ENCODE assay signal across 23 mouse cellular contexts in genomic region chr2:131868983-131869382, GRCm38 (mm10). TPM values are rescaled to one million over a fixed set of nuclear protein-coding genes. Genes with fewer than 3 reads are reported as not detected.
DNase-seq lines count a peak whose midpoint lies in the region; ATAC-seq and TF ChIP-seq lines count a peak whose summit lies in the region.
"Had no signal": no experiment of that assay in that cellular context is flagged by ENCODE, and none has a peak within 500 bp of the region (broad histone marks: within the 10 kb centered on the region; RNA-seq: fewer than 3 reads in every experiment).

No protein-coding gene starts in this region.

- no peaks in the 10 kb centered on the region for H3K27me3 ChIP-seq in heart, embryonic 11.5 days (ENCODE audit: control insufficient read depth, insufficient read depth, low read length)
- H3K27me3 ChIP-seq in intestine, postnatal 0 days (replicated peaks; ENCODE audit: control insufficient read depth, insufficient read depth, low read length) = no peaks in the 10 kb centered on the region
- H3K27me3 ChIP-seq in intestine, embryonic 15.5 days (replicated peaks) = no peaks in the 10 kb centered on the region
- no peaks in the 10 kb centered on the region for H3K27me3 ChIP-seq in stomach, postnatal 0 days (ENCODE audit: control insufficient read depth, insufficient read depth, low read length)
- H3K27me3 ChIP-seq: CH12.LX had no signal

- no peak overlapping the region for H3K4me3 ChIP-seq in heart, embryonic 11.5 days (ENCODE audit: low read depth, low read length)
- H3K4me3 ChIP-seq in intestine, postnatal 0 days (ENCODE audit: low read depth, low read length) = no peak overlapping the region
- H3K4me3 ChIP-seq in intestine, embryonic 15.5 days (replicated peaks) = no peak overlapping the region
- no peak overlapping the region for H3K4me3 ChIP-seq in stomach, postnatal 0 days (ENCODE audit: low read depth, low read length)

- no peak for TF ChIP-seq EP300 in stomach, postnatal 0 days (optimal IDR thresholded peaks at IDR 0.05)

- WGBS in heart, embryonic 11.5 days (ENCODE audit: insufficient replicate concordance) = 72% methylated on average over 5 of the region's 5 CpGs
- WGBS in intestine, postnatal 0 days = 56% methylated on average over 5 of the region's 5 CpGs
- WGBS in intestine, embryonic 15.5 days = 76% methylated on average over 5 of the region's 5 CpGs
- 56% methylated on average over 5 of the region's 5 CpGs for WGBS in stomach, postnatal 0 days

- peak; percentile 41 for DNase-seq in heart, adult 11 months
- DNase-seq in stomach, postnatal 0 days (ENCODE audit: low spot score) = no peak
- DNase-seq in urinary bladder, postnatal 4 days (ENCODE audit: low spot score in 2 of 2) = no peak
- DNase-seq: adrenal gland, adult 2 months; adrenal gland, adult 8-10 months; adrenal gland, postnatal 10 days; adrenal gland, postnatal 14 days; adrenal gland, postnatal 25 days; adrenal gland, postnatal 36 days; B cell, adult 2 months; cerebellum, adult 11 months; cerebellum, adult 11-12 months; cerebellum, adult 18-20 months had no signal

- no peak for TF ChIP-seq CTCF in intestine, postnatal 0 days (IDR thresholded peaks at IDR 0.05; ENCODE audit: low read depth)
- TF ChIP-seq CTCF in stomach, postnatal 0 days (IDR thresholded peaks at IDR 0.05; ENCODE audit: low read depth) = no peak

- no peak overlapping the region for H3K9ac ChIP-seq in heart, embryonic 11.5 days (ENCODE audit: low read depth, low read length)
- no peak overlapping the region for H3K9ac ChIP-seq in intestine, postnatal 0 days (ENCODE audit: low read depth, low read length)
- no peak overlapping the region for H3K9ac ChIP-seq in intestine, embryonic 15.5 days
- H3K9ac ChIP-seq in stomach, postnatal 0 days (ENCODE audit: low read length) = no peak overlapping the region

- H3K36me3 ChIP-seq in heart, embryonic 11.5 days (ENCODE audit: control insufficient read depth, insufficient read depth, low read length) = no peaks in the 10 kb centered on the region
- H3K36me3 ChIP-seq in intestine, postnatal 0 days (ENCODE audit: control insufficient read depth, insufficient read depth) = no peaks in the 10 kb centered on the region
- H3K36me3 ChIP-seq in intestine, embryonic 15.5 days = no peaks in the 10 kb centered on the region
- H3K36me3 ChIP-seq in stomach, postnatal 0 days (ENCODE audit: control insufficient read depth, insufficient read depth, low read length) = no peaks in the 10 kb centered on the region
- H3K36me3 ChIP-seq: G1E had no signal

- no peaks in the 10 kb centered on the region for H3K4me1 ChIP-seq in heart, embryonic 11.5 days (ENCODE audit: control insufficient read depth, insufficient read depth, low read length)
- no peaks in the 10 kb centered on the region for H3K4me1 ChIP-seq in intestine, postnatal 0 days (replicated peaks; ENCODE audit: control insufficient read depth, insufficient read depth, low read length)
- H3K4me1 ChIP-seq in intestine, embryonic 15.5 days (replicated peaks) = no peaks in the 10 kb centered on the region
- no peaks in the 10 kb centered on the region for H3K4me1 ChIP-seq in stomach, postnatal 0 days (replicated peaks; ENCODE audit: control insufficient read depth, insufficient read depth)

- no peak overlapping the region for H3K4me2 ChIP-seq in heart, embryonic 11.5 days
- no peak overlapping the region for H3K4me2 ChIP-seq in intestine, postnatal 0 days (replicated peaks; ENCODE audit: low read depth)
- no peak overlapping the region for H3K4me2 ChIP-seq in intestine, embryonic 15.5 days (replicated peaks)
- no peak overlapping the region for H3K4me2 ChIP-seq in stomach, postnatal 0 days (replicated peaks; ENCODE audit: low read depth)

- ATAC-seq in heart, embryonic 11.5 days (replicated peaks; ENCODE audit: insufficient number of reproducible peaks, low FRiP score, low TSS enrichment) = no peak
- peak; percentile 72; the same call in 1 of the 2 replicates for ATAC-seq in intestine, postnatal 0 days
- ATAC-seq in intestine, embryonic 15.5 days = no peak
- peak; percentile 86 for ATAC-seq in stomach, postnatal 0 days (ENCODE audit: low FRiP score, low TSS enrichment)
- ATAC-seq: activated CD4-positive, CD25-positive, alpha-beta regulatory T cell, adult 4 months; CD4-positive, CD25-positive, alpha-beta regulatory T cell, adult 4 months; Patski had no signal

- H3K9me3 ChIP-seq in heart, embryonic 11.5 days (replicated peaks; ENCODE audit: control insufficient read depth, low read length) = no peaks in the 10 kb centered on the region
- no peaks in the 10 kb centered on the region for H3K9me3 ChIP-seq in intestine, postnatal 0 days (ENCODE audit: control insufficient read depth)
- no peaks in the 10 kb centered on the region for H3K9me3 ChIP-seq in intestine, embryonic 15.5 days
- H3K9me3 ChIP-seq in stomach, postnatal 0 days (ENCODE audit: control insufficient read depth, low read length) = no peaks in the 10 kb centered on the region

- no peak overlapping the region for H3K27ac ChIP-seq in heart, embryonic 11.5 days (ENCODE audit: low read depth, low read length)
- H3K27ac ChIP-seq in intestine, postnatal 0 days (ENCODE audit: low read depth, low read length) = no peak overlapping the region
- H3K27ac ChIP-seq in intestine, embryonic 15.5 days = no peak overlapping the region
- H3K27ac ChIP-seq in stomach, postnatal 0 days (replicated peaks) = no peak overlapping the region

RNA-seq across cellular contexts. Expression of gene Erv3, which starts 9.4 kb away (rescaled TPM):
- polyA plus RNA-seq in heart, embryonic 11.5 days (2014; fragmentation: Nextera tagmentation; extraction: Ambion mirVana) = not detected in 2 replicates
- not detected in 2 replicates for polyA plus RNA-seq in intestine, postnatal 0 days (2015; fragmentation: Nextera tagmentation; extraction: Ambion mirVana)
- not detected in 2 replicates for polyA plus RNA-seq in intestine, embryonic 15.5 days (2015; fragmentation: Nextera tagmentation; extraction: Ambion mirVana)
- polyA plus RNA-seq in stomach, postnatal 0 days (2015; fragmentation: Nextera tagmentation; extraction: Ambion mirVana) = 0.02 TPM in 1 of 2 replicates, not detected in the other
- polyA plus RNA-seq: activated CD4-positive, CD25-positive, alpha-beta regulatory T cell, adult 4 months; adrenal gland, adult 2 months; C2C12; CD4-positive, CD25-positive, alpha-beta regulatory T cell, adult 4 months; Patski had no signal

RNA-seq across cellular contexts. Expression of gene Prnp, which starts 40.7 kb away (rescaled TPM):
- 47.0 and 53.2 TPM in 2 replicates for polyA plus RNA-seq in heart, embryonic 11.5 days (2014; fragmentation: Nextera tagmentation; extraction: Ambion mirVana)
- 47.2 and 47.5 TPM in 2 replicates for polyA plus RNA-seq in intestine, postnatal 0 days (2015; fragmentation: Nextera tagmentation; extraction: Ambion mirVana)
- 59.1 and 62.3 TPM in 2 replicates for polyA plus RNA-seq in intestine, embryonic 15.5 days (2015; fragmentation: Nextera tagmentation; extraction: Ambion mirVana)
- 87.5 and 102 TPM in 2 replicates for polyA plus RNA-seq in stomach, postnatal 0 days (2015; fragmentation: Nextera tagmentation; extraction: Ambion mirVana)

RNA-seq across cellular contexts. Expression of gene Prn, which starts 40.8 kb away (rescaled TPM):
- not detected in 2 replicates for polyA plus RNA-seq in heart, embryonic 11.5 days (2014; fragmentation: Nextera tagmentation; extraction: Ambion mirVana)
- polyA plus RNA-seq in intestine, postnatal 0 days (2015; fragmentation: Nextera tagmentation; extraction: Ambion mirVana) = not detected in 2 replicates
- polyA plus RNA-seq in intestine, embryonic 15.5 days (2015; fragmentation: Nextera tagmentation; extraction: Ambion mirVana) = 0.25 TPM in 1 of 2 replicates, not detected in the other
- polyA plus RNA-seq in stomach, postnatal 0 days (2015; fragmentation: Nextera tagmentation; extraction: Ambion mirVana) = 0.17 TPM in 2 replicates
- polyA plus RNA-seq: activated CD4-positive, CD25-positive, alpha-beta regulatory T cell, adult 4 months; adrenal gland, adult 2 months; brain, embryonic 14.5 days; C2C12; CD4-positive, CD25-positive, alpha-beta regulatory T cell, adult 4 months; G1E; Patski had no signal

Comparison
In these comparisons a context has a peak if more than half of its experiments do, and no peak if none do; other contexts are left out.
1. ATAC-seq: peak in intestine, postnatal 0 days (single experiment) and stomach, postnatal 0 days (single experiment); none in heart, embryonic 11.5 days (single experiment) and intestine, embryonic 15.5 days (single experiment).